Mouse (Mus musculus) forebrain, embryonic 10.5 days (tissue): ENCODE data around the gene Gsn. TPM values are rescaled to one million over a fixed set of nuclear protein-coding genes. Genes with fewer than 3 reads are reported as not detected.
A peak's percentile ranks its signal among the peaks of the same experiment; 100 is the strongest.

Source experiments
- DNase-seq: peaks from one replicate; pipeline ENCODE4 v3.0.0-alpha.2; 2017; ENCODE audit warnings: low spot score; ENCODE audit errors: extremely low spot score
- H3K27ac ChIP-seq: fragments of 300-500 bp; sonication (generic); 2 replicates; pipeline ENCODE4 v1.5.1; 2016; ENCODE audit warnings: mild to moderate bottlenecking
- H3K27me3 ChIP-seq: fragments of 300-500 bp; sonication (generic); 2 replicates; pipeline ENCODE4 v1.6.1; 2016; ENCODE audit warnings: mild to moderate bottlenecking; ENCODE audit not compliant: poor library complexity, severe bottlenecking
- H3K36me3 ChIP-seq: fragments of 300-500 bp; sonication (generic); replicated peaks from 2 replicates; pipeline ENCODE4 v1.6.1; 2016; ENCODE audit warnings: mild to moderate bottlenecking, moderate library complexity
- H3K4me1 ChIP-seq: fragments of 300-500 bp; sonication (generic); 2 replicates; pipeline ENCODE4 v1.6.1; 2016
- H3K4me3 ChIP-seq: fragments of 300-500 bp; sonication (generic); 2 replicates; pipeline ENCODE4 v1.5.1; 2016; ENCODE audit warnings: mild to moderate bottlenecking, moderate library complexity
- H3K9me3 ChIP-seq: fragments of 300-500 bp; sonication (generic); 2 replicates; pipeline ENCODE4 v1.6.1; 2016; ENCODE audit warnings: mild to moderate bottlenecking, moderate library complexity
- WGBS: fragments of 180-500 bp; shearing (Covaris S2); methylation state at CpG from one replicate; pipeline ENCODE4 v1.1.7; 2016; 5-methylcytosine and 5-hydroxymethylcytosine counted together
- polyA plus RNA-seq: library from polyadenylated mRNA; unstranded; fragments of >200 nt; fragmentation: Nextera tagmentation; extraction: Ambion mirVana; gene quantifications from 2 replicates; pipeline ENCODE4 v1.2.1, GENCODE M21; 2016

Gene Gsn
- polyA plus RNA-seq, 1 experiment from 2014 or later = 15.5 TPM

- Histone ChIP-seq H3K27ac (peak overlapping the region; percentile 73), H3K4me3 (peak overlapping the region; percentile 26; the same call in 1 of the 2 replicates), H3K27me3 (peaks cover 18% of the 10 kb centered on the region), H3K36me3 (no peaks in the 10 kb centered on the region), H3K4me1 (peaks cover 40% of the 10 kb centered on the region), H3K9me3 (no peaks in the 10 kb centered on the region)
- 9% methylated on average over 10 of the region's 10 CpGs for WGBS
- DNase-seq = peak; percentile 63
Observed at GRCm38 (mm10) chr2:35270531-35270984, 14.4 kb downstream of the Gsn start.

- WGBS = 65% methylated on average over 2 of the region's 2 CpGs
- no peak overlapping the region for H3K4me3 ChIP-seq
- no peaks in the 10 kb centered on the region for H3K9me3 ChIP-seq
- DNase-seq = no peak
- H3K4me1 ChIP-seq = peaks cover 30% of the 10 kb centered on the region
- no peak overlapping the region for H3K27ac ChIP-seq
- H3K36me3 ChIP-seq = no peaks in the 10 kb centered on the region
- peaks cover 11% of the 10 kb centered on the region for H3K27me3 ChIP-seq
Observed at GRCm38 (mm10) chr2:35271817-35272216, 15.6 kb downstream of the Gsn start.

- Histone ChIP-seq H3K4me1 (peaks cover 30% of the 10 kb centered on the region), H3K36me3 (no peaks in the 10 kb centered on the region), H3K27me3 (peaks cover 8% of the 10 kb centered on the region), H3K27ac (no peak overlapping the region), H3K4me3 (no peak overlapping the region), H3K9me3 (no peaks in the 10 kb centered on the region)
- WGBS = 85% methylated on average over 6 of the region's 6 CpGs
- no peak for DNase-seq
Observed at GRCm38 (mm10) chr2:35272881-35273280, 16.7 kb downstream of the Gsn start.

- Histone ChIP-seq H3K36me3 (no peaks in the 10 kb centered on the region), H3K4me1 (peaks cover 30% of the 10 kb centered on the region), H3K4me3 (no peak overlapping the region), H3K27me3 (peaks cover 5% of the 10 kb centered on the region; the same call in 1 of the 2 replicates), H3K9me3 (no peaks in the 10 kb centered on the region), H3K27ac (peak overlapping the region; percentile 70)
- WGBS = 46% methylated on average over 2 of the region's 2 CpGs
- no peak for DNase-seq
Observed at GRCm38 (mm10) chr2:35273536-35273935, 17.4 kb downstream of the Gsn start.

- no peak overlapping the region for H3K4me3 ChIP-seq
- H3K27ac ChIP-seq = no peak overlapping the region
- peaks cover 29% of the 10 kb centered on the region for H3K27me3 ChIP-seq
- no peak for DNase-seq
- 78% methylated on average over 3 of the region's 3 CpGs for WGBS
- H3K9me3 ChIP-seq = no peaks in the 10 kb centered on the region
- H3K36me3 ChIP-seq = no peaks in the 10 kb centered on the region
- peaks cover 18% of the 10 kb centered on the region for H3K4me1 ChIP-seq
Observed at GRCm38 (mm10) chr2:35277686-35278085, 21.5 kb downstream of the Gsn start.

GRCm38 (mm10) chr2:35278371-35279210 lies 22.4 kb downstream of the Gsn start:
- peaks cover 17% of the 10 kb centered on the region for H3K4me1 ChIP-seq

GRCm38 (mm10) chr2:35280001-35280400 lies 23.8 kb downstream of the Gsn start:
- no peaks in the 10 kb centered on the region for H3K36me3 ChIP-seq
- no peak for DNase-seq
- H3K4me1 ChIP-seq = peaks cover 13% of the 10 kb centered on the region
- peaks cover 52% of the 10 kb centered on the region for H3K27me3 ChIP-seq
- no peak overlapping the region for H3K4me3 ChIP-seq
- no peaks in the 10 kb centered on the region for H3K9me3 ChIP-seq
- no peak overlapping the region for H3K27ac ChIP-seq
- 79% methylated on average over 3 of the region's 3 CpGs for WGBS

More at GRCm38 (mm10) chr2:35278371-35279210, 22.4 kb downstream of the Gsn start:
- WGBS = 83% methylated on average over 7 of the region's 7 CpGs
- Histone ChIP-seq H3K27me3 (peaks cover 38% of the 10 kb centered on the region), H3K36me3 (no peaks in the 10 kb centered on the region), H3K27ac (no peak overlapping the region), H3K4me3 (no peak overlapping the region), H3K9me3 (no peaks in the 10 kb centered on the region)
- DNase-seq = no peak

GRCm38 (mm10) chr2:35282214-35282613 lies 26.0 kb downstream of the Gsn start:
- H3K27me3 ChIP-seq = peaks cover 56% of the 10 kb centered on the region
- no peaks in the 10 kb centered on the region for H3K36me3 ChIP-seq
- DNase-seq = no peak
- H3K4me3 ChIP-seq = peak overlapping the region; percentile 46
- H3K27ac ChIP-seq = 0 out of 2 replicates have a peak overlapping the region, but pooled peaks have one; percentile 1
- H3K9me3 ChIP-seq = no peaks in the 10 kb centered on the region
- peaks cover 13% of the 10 kb centered on the region for H3K4me1 ChIP-seq
- 2% methylated on average over 32 of the region's 32 CpGs for WGBS

- no peak overlapping the region for H3K27ac ChIP-seq
- peaks cover 56% of the 10 kb centered on the region for H3K27me3 ChIP-seq
- H3K4me1 ChIP-seq = peaks cover 13% of the 10 kb centered on the region
- WGBS = 80% methylated on average over 4 of the region's 4 CpGs
- no peak overlapping the region for H3K4me3 ChIP-seq
- H3K9me3 ChIP-seq = no peaks in the 10 kb centered on the region
- DNase-seq = no peak
- H3K36me3 ChIP-seq = no peaks in the 10 kb centered on the region
Observed at GRCm38 (mm10) chr2:35283997-35284396, 27.8 kb downstream of the Gsn start.

- H3K27me3 ChIP-seq = peaks cover 51% of the 10 kb centered on the region
- no peak overlapping the region for H3K4me3 ChIP-seq
- WGBS = 81% methylated on average over 5 of the region's 5 CpGs
- no peaks in the 10 kb centered on the region for H3K9me3 ChIP-seq
- DNase-seq = no peak
- H3K27ac ChIP-seq = no peak overlapping the region
- no peaks in the 10 kb centered on the region for H3K36me3 ChIP-seq
- peaks cover 13% of the 10 kb centered on the region for H3K4me1 ChIP-seq
Observed at GRCm38 (mm10) chr2:35285209-35285608, 29.0 kb downstream of the Gsn start.

GRCm38 (mm10) chr2:35287017-35287620 lies 30.9 kb downstream of the Gsn start:
- Histone ChIP-seq H3K9me3 (no peaks in the 10 kb centered on the region), H3K4me3 (no peak overlapping the region), H3K27ac (no peak overlapping the region), H3K36me3 (no peaks in the 10 kb centered on the region), H3K27me3 (peaks cover 32% of the 10 kb centered on the region), H3K4me1 (peaks cover 12% of the 10 kb centered on the region)
- 86% methylated on average over 12 of the region's 12 CpGs for WGBS
- no peak for DNase-seq

- 44% methylated on average over 13 of the region's 13 CpGs for WGBS
- Histone ChIP-seq H3K4me1 (no peaks in the 10 kb centered on the region), H3K36me3 (no peaks in the 10 kb centered on the region), H3K4me3 (no peak overlapping the region), H3K27ac (no peak overlapping the region), H3K9me3 (no peaks in the 10 kb centered on the region), H3K27me3 (peaks cover 13% of the 10 kb centered on the region)
- DNase-seq = peak; percentile 72
Observed at GRCm38 (mm10) chr2:35288758-35289635, 32.8 kb downstream of the Gsn start.
